Mouse (Mus musculus) liver, adult 2 months (tissue): Measurements from ENCODE around the gene Ddit4. TPM values are rescaled to one million over a fixed set of nuclear protein-coding genes. Genes with fewer than 3 reads are reported as not detected.

Experiments used
- DNase-seq: peaks from one replicate; pipeline ENCODE4 v3.0.0-alpha.2; 2011; ENCODE audit warnings: low read depth, low spot score; ENCODE audit errors: extremely low read depth
- H3K27ac ChIP-seq: fragments of 200-500 bp; replicated peaks from 2 replicates; pipeline ENCODE4 v1.5.1; 2012; ENCODE audit warnings: low read depth, mild to moderate bottlenecking, control low read depth, inconsistent platforms, low read length; ENCODE audit not compliant: insufficient read depth
- H3K27me3 ChIP-seq: fragments of 200-500 bp; 2 replicates; pipeline ENCODE4 v1.6.1; 2012; ENCODE audit warnings: mild to moderate bottlenecking, moderate library complexity, low read length, inconsistent platforms; ENCODE audit not compliant: control insufficient read depth, insufficient read depth
- H3K36me3 ChIP-seq: fragments of 200-500 bp; 2 replicates; pipeline ENCODE4 v1.6.1; 2012; ENCODE audit warnings: low read length, inconsistent platforms; ENCODE audit not compliant: control insufficient read depth, insufficient read depth
- H3K4me1 ChIP-seq: fragments of 200-500 bp; 2 replicates; pipeline ENCODE4 v1.6.1; 2011; ENCODE audit warnings: low read length; ENCODE audit not compliant: control insufficient read depth, insufficient read depth
- H3K4me3 ChIP-seq: fragments of 200-500 bp; 2 replicates; pipeline ENCODE4 v1.5.1; 2011; ENCODE audit warnings: low read depth, mild to moderate bottlenecking, control low read depth, low read length, moderate library complexity; ENCODE audit not compliant: insufficient read depth
- H3K79me2 ChIP-seq: fragments of 200-500 bp; 2 replicates; pipeline ENCODE4 v1.6.1; 2012; ENCODE audit warnings: inconsistent platforms, mild to moderate bottlenecking, low read length, moderate library complexity; ENCODE audit not compliant: control insufficient read depth, insufficient read depth
- H3K9ac ChIP-seq: fragments of 200-500 bp; 2 replicates; pipeline ENCODE4 v1.6.1; 2012; ENCODE audit warnings: low read depth, mild to moderate bottlenecking, control low read depth, inconsistent platforms, low read length
- CTCF ChIP-seq: fragments of 200-500 bp; IDR thresholded peaks from 2 replicates; pipeline ENCODE4 v1.5.1; 2011; ENCODE audit warnings: low read depth, low read length, control low read depth
- POLR2A ChIP-seq: fragments of 200-500 bp; IDR thresholded peaks from 2 replicates; pipeline ENCODE4 v1.6.1; 2011; ENCODE audit warnings: low read length, control low read depth; ENCODE audit not compliant: insufficient read depth; ENCODE audit errors: extremely low read depth
- WGBS: fragments of 180-500 bp; shearing (Covaris S2); methylation state at CpG from one replicate; pipeline ENCODE4 v1.1.7; 2018; 5-methylcytosine and 5-hydroxymethylcytosine counted together
- polyA plus RNA-seq: library from polyadenylated mRNA; depleted of rRNA; stranded (reverse); fragments of >200 nt; gene quantifications from 2 replicates; pipeline ENCODE4 v1.2.3, GENCODE M21; 2012
- total RNA-seq: library from RNA; depleted of rRNA; stranded (reverse); fragments of >200 nt; gene quantifications from 2 replicates; pipeline ENCODE4 v1.2.3, GENCODE M21; 2014

Ddit4 gene
- total and polyA plus RNA-seq, 2 experiments = 8.8 to 13.6 TPM

- Histone ChIP-seq H3K4me1 (peaks cover 2% of the 10 kb centered on the region; the same call in 1 of the 2 replicates), H3K79me2 (no peaks in the 10 kb centered on the region), H3K27ac (no peak overlapping the region), H3K36me3 (no peaks in the 10 kb centered on the region), H3K9ac (no peak overlapping the region), H3K4me3 (no peak overlapping the region), H3K27me3 (no peaks in the 10 kb centered on the region)
- DNase-seq = no peak
- 61% methylated on average over 7 of the region's 7 CpGs for WGBS
- no peak for TF ChIP-seq CTCF
- TF ChIP-seq POLR2A = no peak
Observed at GRCm38 (mm10) chr10:59908776-59909315, 42.8 kb downstream of the Ddit4 start.

- H3K27me3 ChIP-seq = no peaks in the 10 kb centered on the region
- no peaks in the 10 kb centered on the region for H3K36me3 ChIP-seq
- H3K27ac ChIP-seq = no peak overlapping the region
- H3K4me1 ChIP-seq = peaks cover 2% of the 10 kb centered on the region; the same call in 1 of the 2 replicates
- TF ChIP-seq POLR2A (no peak), CTCF (no peak)
- no peaks in the 10 kb centered on the region for H3K79me2 ChIP-seq
- 73% methylated on average over 7 of the region's 7 CpGs for WGBS
- no peak for DNase-seq
- no peak overlapping the region for H3K4me3 ChIP-seq
- H3K9ac ChIP-seq = no peak overlapping the region
Observed at GRCm38 (mm10) chr10:59907695-59908299, 43.8 kb downstream of the Ddit4 start.

GRCm38 (mm10) chr10:59907080-59907609 is 44.5 kb downstream of the Ddit4 start:
- Histone ChIP-seq H3K4me1 (peaks cover 2% of the 10 kb centered on the region; the same call in 1 of the 2 replicates), H3K4me3 (no peak overlapping the region), H3K27ac (no peak overlapping the region), H3K36me3 (no peaks in the 10 kb centered on the region), H3K79me2 (no peaks in the 10 kb centered on the region), H3K9ac (no peak overlapping the region), H3K27me3 (no peaks in the 10 kb centered on the region)
- no peak for DNase-seq
- TF ChIP-seq CTCF (no peak), POLR2A (no peak)
- 76% methylated on average over 3 of the region's 3 CpGs for WGBS

GRCm38 (mm10) chr10:59903170-59903569 is 48.5 kb downstream of the Ddit4 start:
- H3K27ac ChIP-seq = no peak overlapping the region
- H3K79me2 ChIP-seq = no peaks in the 10 kb centered on the region
- H3K27me3 ChIP-seq = no peaks in the 10 kb centered on the region
- no peak for DNase-seq
- no peak overlapping the region for H3K4me3 ChIP-seq
- TF ChIP-seq POLR2A (no peak), CTCF (no peak)
- H3K9ac ChIP-seq = no peak overlapping the region
- peaks cover 14% of the 10 kb centered on the region; the same call in 1 of the 2 replicates for H3K4me1 ChIP-seq
- WGBS = 66% methylated on average over 7 of the region's 7 CpGs
- H3K36me3 ChIP-seq = no peaks in the 10 kb centered on the region

- no peak for TF ChIP-seq CTCF
- TF ChIP-seq POLR2A = no peak
- Histone ChIP-seq H3K27me3 (no peaks in the 10 kb centered on the region), H3K79me2 (no peaks in the 10 kb centered on the region), H3K9ac (no peak overlapping the region), H3K36me3 (no peaks in the 10 kb centered on the region; the same call in 1 of the 2 replicates), H3K4me3 (no peak overlapping the region), H3K4me1 (peaks cover 14% of the 10 kb centered on the region; the same call in 1 of the 2 replicates), H3K27ac (no peak overlapping the region)
- WGBS = 79% methylated on average over 8 of the region's 8 CpGs
- DNase-seq = no peak
Observed at GRCm38 (mm10) chr10:59902606-59902990, 49.0 kb downstream of the Ddit4 start.

GRCm38 (mm10) chr10:59901986-59902605 is 49.5 kb downstream of the Ddit4 start:
- no peak overlapping the region for H3K4me3 ChIP-seq
- TF ChIP-seq CTCF (no peak), POLR2A (no peak)
- H3K27me3 ChIP-seq = no peaks in the 10 kb centered on the region
- no peaks in the 10 kb centered on the region for H3K79me2 ChIP-seq
- H3K4me1 ChIP-seq = peaks cover 14% of the 10 kb centered on the region; the same call in 1 of the 2 replicates
- no peaks in the 10 kb centered on the region; the same call in 1 of the 2 replicates for H3K36me3 ChIP-seq
- no peak overlapping the region for H3K9ac ChIP-seq
- H3K27ac ChIP-seq = no peak overlapping the region
- DNase-seq = no peak
- 90% methylated on average over 8 of the region's 8 CpGs for WGBS
